Mouse (Mus musculus) heart, adult 2 months (tissue): ENCODE data around the gene Dpy30.
"Not testable (repeated sequence)": the region's sequence is repeated elsewhere in the genome, so short reads cannot be mapped to it uniquely, and the experiment has no call there.

Experiments used
- CTCF ChIP-seq: fragments of 200-600 bp; IDR thresholded peaks from 2 replicates; pipeline ENCODE4 v1.8.1; 2022; ENCODE audit warnings: antibody characterized with exemption, mild to moderate bottlenecking, moderate library complexity
- EP300 ChIP-seq: fragments of 200-500 bp; IDR thresholded peaks from 2 replicates; pipeline ENCODE4 v1.6.1; 2011; ENCODE audit warnings: low read depth, low read length, control low read depth; ENCODE audit not compliant: insufficient read depth
- POLR2A ChIP-seq: fragments of 200-500 bp; IDR thresholded peaks from 2 replicates; pipeline ENCODE4 v1.6.1; 2011; ENCODE audit warnings: mild to moderate bottlenecking, low read depth, low read length, control low read depth; ENCODE audit not compliant: insufficient read depth

DNA sequence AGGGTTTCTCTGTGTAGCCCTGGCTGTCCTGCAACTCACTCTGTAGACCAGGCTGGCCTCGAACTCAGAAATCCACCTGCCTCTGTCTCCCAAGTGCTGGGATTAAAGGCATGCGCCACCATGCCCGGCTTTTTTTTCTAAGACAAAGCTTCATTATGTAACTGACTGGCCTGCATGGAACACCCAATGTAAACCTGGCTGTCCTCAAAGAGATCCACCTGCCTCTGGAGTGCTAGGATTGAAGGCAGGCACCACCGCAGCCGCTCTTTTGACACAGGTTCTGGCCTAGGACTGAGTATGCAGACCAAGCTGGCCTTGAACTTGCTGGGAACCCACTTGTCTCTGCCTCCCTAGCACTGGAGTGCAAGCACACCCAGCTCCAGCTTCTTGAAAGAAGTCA is 26.8 kb downstream of the Dpy30 start:
- not testable (repeated sequence) for TF ChIP-seq CTCF, POLR2A, EP300
